Mouse (Mus musculus) heart, embryonic 14.5 days (tissue): Measurements from ENCODE around the gene Alpl. TPM values are rescaled to one million over a fixed set of nuclear protein-coding genes. Genes with fewer than 3 reads are reported as not detected.

Experiments
- ATAC-seq: fragments of 200-750 bp; cut with Nextera tagmentation; 2 replicates; pipeline ENCODE4 v1.8.0; 2017; ENCODE audit warnings: low read depth, moderate TSS enrichment; ENCODE audit not compliant: insufficient number of reproducible peaks, insufficient read depth, low FRiP score
- H3K27ac ChIP-seq, 2 experiments: fragments of 200-500 bp in 1 of 2; fragments of 300-500 bp in 1 of 2; sonication (generic) in 1 of 2; replicated peaks in 1 of 2; 2 replicates each; pipeline ENCODE4 v1.5.1; 2012 to 2014; ENCODE audit warnings: low read depth in 2 of 2, low read length in 2 of 2, control low read depth in 1 of 2, mild to moderate bottlenecking in 1 of 2, mixed read lengths in 1 of 2; ENCODE audit not compliant: control insufficient read depth in 1 of 2, insufficient read depth in 1 of 2
- H3K27me3 ChIP-seq: fragments of 300-500 bp; sonication (generic); 2 replicates; pipeline ENCODE4 v1.6.1; 2014; ENCODE audit warnings: mild to moderate bottlenecking, low read length, control low read depth; ENCODE audit not compliant: control insufficient read depth, insufficient read depth
- H3K36me3 ChIP-seq: fragments of 300-500 bp; sonication (generic); 2 replicates; pipeline ENCODE4 v1.6.1; 2014; ENCODE audit warnings: mild to moderate bottlenecking, control low read depth, low read length, mixed read lengths; ENCODE audit not compliant: control insufficient read depth, insufficient read depth
- H3K4me1 ChIP-seq, 2 experiments: fragments of 200-500 bp in 1 of 2; fragments of 300-500 bp in 1 of 2; sonication (generic) in 1 of 2; 2 replicates each; pipeline ENCODE4 v1.6.1; 2012 to 2014; ENCODE audit warnings: low read length in 2 of 2, control low read depth in 1 of 2, mixed read lengths in 1 of 2; ENCODE audit not compliant: control insufficient read depth in 2 of 2, insufficient read depth in 2 of 2
- H3K4me2 ChIP-seq: fragments of 300-500 bp; sonication (generic); 2 replicates; pipeline ENCODE4 v1.6.1; 2014; ENCODE audit warnings: mild to moderate bottlenecking, low read length
- H3K4me3 ChIP-seq, 2 experiments: fragments of 200-500 bp in 1 of 2; fragments of 300-500 bp in 1 of 2; sonication (generic) in 1 of 2; 2 replicates each; pipeline ENCODE4 v1.5.1; 2012 to 2014; ENCODE audit warnings: low read length in 2 of 2, mild to moderate bottlenecking in 2 of 2, control low read depth in 1 of 2, low read depth in 1 of 2, moderate library complexity in 1 of 2; ENCODE audit not compliant: control insufficient read depth in 1 of 2, insufficient read depth in 1 of 2
- H3K9ac ChIP-seq: fragments of 300-500 bp; sonication (generic); 2 replicates; pipeline ENCODE4 v1.6.1; 2014; ENCODE audit warnings: mild to moderate bottlenecking, low read length
- H3K9me3 ChIP-seq: fragments of 300-500 bp; sonication (generic); 2 replicates; pipeline ENCODE4 v1.6.1; 2016; ENCODE audit warnings: low read length, control low read depth; ENCODE audit not compliant: control insufficient read depth
- WGBS: fragments of 180-500 bp; shearing (Covaris S2); extraction: QIAGEN DNeasy Blood & Tissue Kit; methylation state at CpG from one replicate; pipeline ENCODE4 v1.1.7; 2014; 5-methylcytosine and 5-hydroxymethylcytosine counted together
- polyA plus RNA-seq: library from polyadenylated mRNA; unstranded; fragments of >200 nt; fragmentation: Nextera tagmentation; extraction: Ambion mirVana; gene quantifications from 2 replicates; pipeline ENCODE4 v1.2.1, GENCODE M21; 2014

Alpl gene
- polyA plus RNA-seq, 1 experiment from 2014 or later, result 2.2 TPM

GRCm38 (mm10) chr4:137704561-137704960, 91.6 kb downstream of the Alpl start:
- H3K9ac ChIP-seq, result no peak overlapping the region
- H3K4me1 ChIP-seq, result peaks cover 7 to 14% of the 10 kb centered on the region in 2 experiments
- no peaks in the 10 kb centered on the region for H3K36me3 ChIP-seq
- H3K27me3 ChIP-seq, result peaks cover 38% of the 10 kb centered on the region
- no peak overlapping the region for H3K4me2 ChIP-seq
- 68% methylated on average over 2 of the region's 2 CpGs for WGBS
- no peak overlapping the region for H3K4me3 ChIP-seq
- no peak overlapping the region for H3K27ac ChIP-seq
- no peak for ATAC-seq
- no peaks in the 10 kb centered on the region for H3K9me3 ChIP-seq

- peaks cover 24% of the 10 kb centered on the region for H3K27me3 ChIP-seq
- H3K4me2 ChIP-seq, result no peak overlapping the region
- no peak overlapping the region for H3K4me3 ChIP-seq
- WGBS, result 77% methylated on average over 5 of the region's 5 CpGs
- peaks cover 12 to 20% of the 10 kb centered on the region in 2 experiments for H3K4me1 ChIP-seq
- H3K9ac ChIP-seq, result no peak overlapping the region
- no peaks in the 10 kb centered on the region for H3K9me3 ChIP-seq
- H3K27ac ChIP-seq, result no peak overlapping the region
- no peaks in the 10 kb centered on the region for H3K36me3 ChIP-seq
- no peak for ATAC-seq
Measured at GRCm38 (mm10) chr4:137703077-137703476, 93.1 kb downstream of the Alpl start.

DNA sequence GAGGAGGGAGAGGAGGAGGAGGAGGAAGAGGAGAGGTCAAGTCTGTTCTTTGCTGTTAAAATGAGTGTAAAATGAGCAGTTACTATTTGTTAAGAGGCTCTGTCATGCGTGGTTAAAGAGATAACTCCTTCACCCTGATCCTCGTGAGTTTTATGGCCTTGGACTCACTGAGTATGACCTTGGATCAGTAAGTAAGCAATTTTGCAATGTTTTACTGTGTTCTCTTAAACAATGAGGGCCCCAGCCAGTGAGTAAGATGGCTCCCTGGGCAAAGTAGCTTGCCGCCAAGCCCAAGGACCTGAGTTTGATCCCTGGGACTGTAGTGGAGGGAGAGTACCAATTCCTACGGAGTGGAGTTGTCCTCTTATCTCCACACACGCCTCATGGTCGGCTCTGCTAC, 95.2 kb downstream of the Alpl start:
- Histone ChIP-seq H3K27me3 (peaks cover 5% of the 10 kb centered on the region; the same call in 1 of the 2 replicates), H3K4me1 (peaks cover 15 to 29% of the 10 kb centered on the region in 2 experiments), H3K27ac (no peak overlapping the region), H3K9me3 (no peaks in the 10 kb centered on the region), H3K36me3 (no peaks in the 10 kb centered on the region), H3K4me2 (no peak overlapping the region), H3K4me3 (no peak overlapping the region), H3K9ac (no peak overlapping the region)
- ATAC-seq, result no peak
- 35% methylated on average over 6 of the region's 6 CpGs for WGBS

- 42% methylated on average over 21 of the region's 21 CpGs for WGBS
- Histone ChIP-seq H3K4me3 (no peak overlapping the region), H3K9ac (no peak overlapping the region), H3K36me3 (no peaks in the 10 kb centered on the region), H3K4me2 (no peak overlapping the region), H3K27ac (no peak overlapping the region), H3K27me3 (peaks cover 4% of the 10 kb centered on the region; the same call in 1 of the 2 replicates), H3K9me3 (no peaks in the 10 kb centered on the region), H3K4me1 (peaks cover 15 to 35% of the 10 kb centered on the region in 2 experiments)
- no peak for ATAC-seq
Measured at GRCm38 (mm10) chr4:137699264-137700211, 96.6 kb downstream of the Alpl start.

DNA sequence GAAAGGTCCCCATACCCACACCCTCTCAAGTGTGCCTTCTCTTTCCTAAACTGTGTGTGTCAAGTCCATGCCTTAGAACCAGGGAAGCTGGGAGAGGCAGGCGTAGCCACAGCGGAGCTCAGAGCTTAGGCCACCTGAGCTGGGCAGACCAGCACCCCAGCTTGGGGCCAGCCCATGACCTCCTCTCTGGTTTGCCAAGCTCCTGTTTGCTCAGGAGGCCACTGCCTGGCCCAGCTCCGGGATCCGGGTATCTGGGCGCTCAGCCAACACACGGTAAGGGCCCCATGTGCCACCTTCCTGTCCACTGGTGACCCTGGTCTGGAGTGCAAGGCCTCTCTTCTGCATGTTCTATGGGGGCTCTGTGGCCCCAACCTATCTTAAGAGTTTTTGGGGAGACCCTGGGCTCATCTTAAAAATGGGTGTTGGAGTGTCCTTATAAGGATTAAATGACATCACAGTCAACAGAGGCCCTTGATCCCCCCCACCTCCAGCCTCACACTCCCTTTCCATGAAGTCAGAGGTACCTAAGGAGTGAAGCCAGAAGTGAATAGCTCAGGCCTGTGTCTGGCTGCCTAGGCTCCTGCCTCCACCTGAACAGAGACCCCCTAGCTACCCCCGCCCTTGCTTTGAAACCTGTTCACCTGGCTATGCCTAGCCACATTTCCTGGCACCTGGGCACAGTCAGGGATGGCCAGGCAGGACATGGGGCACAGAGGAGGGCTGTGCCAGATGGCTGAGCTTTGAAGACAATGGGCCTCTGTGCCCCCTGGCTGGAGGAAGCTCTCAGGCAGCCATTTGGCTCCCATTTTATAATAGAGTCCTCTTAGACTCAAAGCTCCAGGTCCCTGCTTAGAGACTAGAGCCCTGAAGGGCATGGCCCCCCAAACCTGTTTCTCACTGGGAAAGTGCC, 97.9 kb downstream of the Alpl start:
- no peak overlapping the region for H3K4me2 ChIP-seq
- peak; percentile 31; the same call in 1 of the 2 replicates for ATAC-seq
- H3K4me1 ChIP-seq, result peaks cover 15 to 35% of the 10 kb centered on the region in 2 experiments
- peaks cover 4% of the 10 kb centered on the region; the same call in 1 of the 2 replicates for H3K27me3 ChIP-seq
- no peaks in the 10 kb centered on the region for H3K36me3 ChIP-seq
- no peak overlapping the region for H3K4me3 ChIP-seq
- WGBS, result 58% methylated on average over 7 of the region's 7 CpGs
- no peak overlapping the region for H3K27ac ChIP-seq
- H3K9ac ChIP-seq, result no peak overlapping the region
- no peaks in the 10 kb centered on the region for H3K9me3 ChIP-seq

DNA sequence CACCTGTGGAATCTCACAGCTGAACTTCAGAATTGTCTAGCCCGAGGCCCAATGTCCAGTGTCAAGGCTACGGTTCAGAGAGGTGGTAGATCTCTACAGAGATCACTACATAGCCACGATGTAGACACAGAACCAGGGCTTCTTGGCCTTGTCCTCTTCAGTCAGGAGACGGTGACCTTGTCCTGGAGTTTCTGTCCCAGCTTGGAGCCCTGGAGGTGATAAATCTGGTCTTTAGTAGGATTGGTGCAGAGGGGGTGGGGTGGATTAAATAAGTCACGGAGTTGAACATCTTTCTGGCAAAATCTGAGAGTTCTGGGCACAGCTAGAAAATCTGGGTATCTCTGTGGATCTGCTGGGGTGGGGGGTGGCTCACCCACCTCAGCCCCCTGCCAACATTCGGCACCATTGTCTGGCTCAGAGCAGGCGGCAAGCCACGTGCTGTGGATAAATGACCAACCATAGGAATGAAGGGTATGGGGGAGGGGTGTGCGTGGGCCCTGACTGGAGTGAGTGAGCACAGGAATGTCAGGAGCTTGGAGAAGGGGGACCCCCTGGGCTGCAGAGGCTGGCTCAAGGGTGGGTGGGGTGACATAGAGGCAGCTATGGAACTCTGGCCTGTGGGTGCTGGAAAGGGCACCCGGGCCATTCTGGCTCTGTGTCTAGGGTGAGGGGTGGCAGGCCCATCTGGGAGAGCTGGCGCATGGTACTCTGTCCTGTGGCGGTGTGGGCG, 98.9 kb downstream of the Alpl start:
- Histone ChIP-seq H3K27me3 (peaks cover 4% of the 10 kb centered on the region), H3K36me3 (no peaks in the 10 kb centered on the region), H3K4me2 (no peak overlapping the region), H3K4me1 (peaks cover 15 to 35% of the 10 kb centered on the region in 2 experiments), H3K9me3 (no peaks in the 10 kb centered on the region), H3K27ac (no peak overlapping the region), H3K4me3 (no peak overlapping the region), H3K9ac (no peak overlapping the region)
- no peak for ATAC-seq
- 68% methylated on average over 13 of the region's 13 CpGs for WGBS

- no peak overlapping the region for H3K9ac ChIP-seq
- H3K4me2 ChIP-seq, result no peak overlapping the region
- H3K9me3 ChIP-seq, result no peaks in the 10 kb centered on the region
- H3K27ac ChIP-seq, result no peak overlapping the region
- H3K4me1 ChIP-seq, result peaks cover 15 to 30% of the 10 kb centered on the region in 2 experiments
- ATAC-seq, result no peak
- peaks cover 4% of the 10 kb centered on the region for H3K27me3 ChIP-seq
- no peak overlapping the region for H3K4me3 ChIP-seq
- H3K36me3 ChIP-seq, result no peaks in the 10 kb centered on the region
- WGBS, result 6% methylated on average over 4 of the region's 4 CpGs
Measured at GRCm38 (mm10) chr4:137695900-137696299, 100.3 kb downstream of the Alpl start.
